Mouse (Mus musculus): Measurements from ENCODE around the gene Olfr1326-ps1. TPM values are rescaled to one million over a fixed set of nuclear protein-coding genes. Genes with fewer than 3 reads are reported as not detected.

The Olfr1326-ps1 gene
- not detected for total RNA-seq (2021)
- long read RNA-seq, experiment 1 = 0 reads
- long read RNA-seq, experiment 2 = 0 reads

DNA sequence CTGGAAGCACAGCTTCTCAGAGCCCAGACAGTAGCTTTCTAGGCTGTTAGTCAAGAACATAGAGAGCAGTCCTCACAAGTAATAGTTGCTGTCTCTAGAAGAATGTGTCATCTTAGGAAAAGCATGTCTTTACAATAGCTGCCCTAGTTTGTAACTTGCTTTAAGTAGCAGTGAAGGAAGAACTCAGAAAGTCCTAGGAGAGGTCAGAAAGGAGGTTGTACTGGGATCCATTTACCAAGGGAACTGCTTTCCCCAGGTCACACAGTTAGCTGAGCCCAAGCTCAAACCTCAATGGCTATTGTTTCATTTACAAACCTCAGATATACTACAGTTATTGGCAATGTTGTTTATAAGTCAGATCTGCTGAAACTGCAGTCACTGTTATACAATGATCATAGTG, at the start of gene Olfr1326-ps1:
Gene Olfr1326-ps1 (minus strand): TSS at position 101 of the 400 bp plus-strand sequence.
- no peak for DNase-seq (ENCODE audit: low spot score in 2 of 2)

- no peak for DNase-seq (ENCODE audit: low spot score in 2 of 2)
Measured at GRCm38 (mm10) chrX:74592379-74592778, 17.7 kb upstream of the Olfr1326-ps1 start, which contains the start of gene Olfr1325. Gene Olfr1325 (plus strand): TSS chrX:74592679.

Other genes starting within 250 kb of the Olfr1326-ps1 start
- gene Plxna3, start 245.8 kb downstream of the Olfr1326-ps1 start, total RNA-seq (2021) = 10 to 100 TPM in 1 of 2 experiments, 1 to 10 TPM in 1; 8.1 to 15.4 TPM
- 10 to 100 TPM; 43.2 to 53.2 TPM for gene Lage3, start 221.3 kb downstream of the Olfr1326-ps1 start, total RNA-seq (2021)
- gene Ubl4a, start 201.7 kb downstream of the Olfr1326-ps1 start, total RNA-seq (2021) = 10 to 100 TPM; 61.4 to 63.9 TPM
- 10 to 100 TPM; 19.0 to 20.5 TPM for gene Slc10a3, start 201.5 kb downstream of the Olfr1326-ps1 start, total RNA-seq (2021)
- 10 to 100 TPM; 26.7 to 27.1 TPM for gene Fam3a, start 181.6 kb downstream of the Olfr1326-ps1 start, total RNA-seq (2021)
- gene Ikbkg, start 181.6 kb downstream of the Olfr1326-ps1 start, total RNA-seq (2021) = 10 to 100 TPM; 56.8 to 63.6 TPM
- gene G6pdx, start 145.7 kb downstream of the Olfr1326-ps1 start, total RNA-seq (2021) = 100 to 1,000 TPM; 195 to 261 TPM
- not detected for gene Gm6880, start 93.5 kb downstream of the Olfr1326-ps1 start, total RNA-seq (2021)
- gene Olfr1325, start 17.8 kb upstream of the Olfr1326-ps1 start, total RNA-seq (2021) = not detected
- gene Gm5640, start 70.7 kb upstream of the Olfr1326-ps1 start, total RNA-seq (2021) = not detected
- not detected for gene Gm6890, start 166.0 kb upstream of the Olfr1326-ps1 start, total RNA-seq (2021)